Mouse (Mus musculus) brown adipose tissue, adult 24 weeks (tissue): Measurements from ENCODE around the gene Azi2. TPM values are rescaled to one million over a fixed set of nuclear protein-coding genes. Genes with fewer than 3 reads are reported as not detected.

Source experiments
- polyA plus RNA-seq: library from polyadenylated mRNA; stranded (reverse); fragments of >200 nt; gene quantifications from 2 replicates; pipeline ENCODE4 v1.2.4, GENCODE M21; 2012; ENCODE audit not compliant: missing spikeins, insufficient read depth, insufficient read length

Azi2 gene
- polyA plus RNA-seq, 1 experiment, result 53.0 TPM

Other genes starting within 250 kb of the Azi2 start
- gene Cmc1, start 109.7 kb downstream of the Azi2 start, polyA plus RNA-seq, result 198 and 205 TPM in 2 replicates